Mouse (Mus musculus): ENCODE data around the gene Pim1. TPM values are rescaled to one million over a fixed set of nuclear protein-coding genes. Genes with fewer than 3 reads are reported as not detected.
A peak's percentile ranks its signal among the peaks of the same experiment; 100 is the strongest.

Pim1 gene
- total RNA-seq, 2 experiments from 2014 or later: 6.0 to 7.1 TPM

DNA sequence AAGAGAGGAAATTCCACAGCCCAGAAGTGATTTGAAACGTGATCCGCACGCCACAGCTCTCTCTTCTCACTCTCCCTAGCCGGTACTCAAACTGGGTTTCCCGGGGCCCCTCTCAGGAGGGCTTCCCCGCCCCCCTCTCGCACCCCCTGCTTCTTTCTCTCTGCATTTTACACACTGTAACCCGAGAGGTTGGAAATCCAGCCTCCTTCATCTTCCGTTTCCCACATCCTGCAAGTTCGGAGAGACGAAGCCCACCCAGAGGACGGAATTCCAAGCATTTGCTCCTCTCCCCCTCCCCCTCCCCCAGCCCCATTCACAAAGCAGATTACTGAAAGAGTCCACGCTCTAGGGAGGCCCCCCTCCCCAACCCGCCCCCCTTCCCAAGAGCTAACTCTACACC is 26.5 kb upstream of the Pim1 start:
- intact Hi-C loops (cut with DNase I): no loop called here
- no peak for DNase-seq (ENCODE audit: low spot score in 2 of 2)

DNA sequence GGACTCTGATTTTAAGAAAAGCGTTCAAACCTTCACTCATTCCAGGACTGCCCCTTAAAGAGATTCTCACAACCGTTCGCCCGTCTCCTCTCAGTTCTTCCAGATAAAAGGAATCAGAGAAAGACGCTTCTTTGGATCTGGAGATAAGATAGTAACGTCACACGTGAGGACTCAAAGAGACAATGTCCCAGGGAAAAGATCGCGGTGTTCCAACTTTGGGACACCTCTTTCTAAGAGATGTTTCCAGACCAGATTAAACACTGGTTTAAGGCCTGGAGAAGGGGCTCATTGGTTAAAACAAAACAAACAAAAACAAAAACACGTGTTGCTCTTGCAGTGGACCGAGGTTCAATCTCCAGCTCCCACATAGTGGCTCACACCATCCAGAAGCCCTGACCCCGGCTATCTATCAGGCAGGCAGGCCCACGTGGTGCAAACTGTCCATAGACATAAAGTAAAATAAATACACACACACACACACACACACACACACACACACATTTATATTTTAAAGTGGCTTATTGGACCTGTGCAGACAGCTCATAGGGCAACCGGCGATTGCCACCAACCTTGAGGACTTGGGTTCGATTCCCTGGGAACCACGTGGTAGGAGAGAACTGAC is 25.9 kb upstream of the Pim1 start:
- no peak for DNase-seq (ENCODE audit: low spot score in 2 of 2)

DNA sequence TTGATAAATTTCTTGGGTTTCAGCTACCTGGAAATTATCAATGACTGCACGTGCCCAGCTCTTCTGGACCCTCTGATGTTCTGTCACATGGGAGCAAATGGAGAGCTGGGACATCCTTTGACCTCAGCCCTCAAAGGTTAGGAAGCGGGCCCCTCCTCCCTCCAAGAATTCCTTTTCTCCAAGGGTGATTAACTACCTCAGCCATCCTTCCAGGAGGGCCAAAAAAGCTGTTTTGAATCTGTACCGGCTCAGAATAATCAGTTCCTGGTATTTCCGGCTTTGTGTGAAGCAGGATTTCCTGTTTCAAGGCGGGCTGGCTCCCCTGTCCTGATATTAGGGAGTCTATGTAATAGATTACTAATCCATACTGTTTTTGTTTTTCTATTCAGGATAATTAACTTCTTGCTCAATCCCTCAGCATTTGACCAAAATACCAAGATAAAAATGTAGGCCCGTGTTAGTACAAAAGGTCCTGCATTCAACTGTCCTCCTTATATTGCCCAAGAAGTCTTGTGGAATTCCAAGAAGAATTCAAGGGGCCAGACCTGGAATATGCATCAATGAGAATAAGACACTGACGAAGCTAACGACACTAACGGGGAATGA is 25.0 kb upstream of the Pim1 start:
- intact Hi-C loops (cut with DNase I): no loop called here
- DNase-seq (ENCODE audit: low spot score in 2 of 2): no peak

More for the DNA sequence above, 25.9 kb upstream of the Pim1 start:
- intact Hi-C loops (cut with DNase I): no loop called here

DNA sequence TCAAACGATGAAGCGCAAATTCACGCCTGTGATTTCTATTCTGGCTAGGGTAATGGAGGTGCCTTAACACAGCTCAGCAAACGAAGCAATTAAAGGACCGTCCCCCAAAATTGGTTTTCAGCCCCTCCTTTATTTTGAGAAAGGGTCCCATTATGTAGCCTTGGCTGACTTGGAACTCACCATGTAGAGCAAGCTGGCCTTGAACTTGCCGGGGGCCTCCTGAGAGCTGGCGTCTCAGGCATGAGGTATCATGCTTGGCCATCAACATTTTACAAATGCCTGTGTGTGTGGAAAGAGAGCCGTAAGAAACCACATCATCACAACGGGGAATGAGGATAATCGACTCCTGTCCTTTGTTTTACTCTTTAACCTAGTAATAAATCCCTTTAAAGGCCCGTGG is 23.5 kb upstream of the Pim1 start:
- DNase-seq (ENCODE audit: low spot score in 2 of 2): no peak
- intact Hi-C loops (cut with DNase I): no loop called here

DNA sequence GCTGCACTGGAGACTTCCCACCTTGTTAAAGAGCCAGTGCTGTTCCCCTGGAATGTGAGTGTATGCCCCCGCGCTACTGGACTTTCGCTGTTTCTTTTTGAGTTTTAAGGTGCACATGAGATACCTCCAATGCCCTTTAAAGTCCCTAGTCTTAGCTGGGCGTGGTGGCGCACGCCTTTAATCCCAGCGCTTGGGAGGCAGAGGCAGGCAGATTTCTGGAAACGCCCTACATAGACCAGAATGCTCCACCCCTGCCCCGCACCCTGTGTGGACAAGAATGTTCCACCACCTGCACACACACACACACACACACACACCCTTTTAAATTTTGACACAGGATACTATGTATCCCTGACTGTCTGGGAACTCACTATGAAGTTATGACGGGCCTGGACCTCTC is 17.1 kb upstream of the Pim1 start:
- no peak for DNase-seq (ENCODE audit: low spot score in 2 of 2)
- intact Hi-C loops (cut with DNase I): no loop called here

DNA sequence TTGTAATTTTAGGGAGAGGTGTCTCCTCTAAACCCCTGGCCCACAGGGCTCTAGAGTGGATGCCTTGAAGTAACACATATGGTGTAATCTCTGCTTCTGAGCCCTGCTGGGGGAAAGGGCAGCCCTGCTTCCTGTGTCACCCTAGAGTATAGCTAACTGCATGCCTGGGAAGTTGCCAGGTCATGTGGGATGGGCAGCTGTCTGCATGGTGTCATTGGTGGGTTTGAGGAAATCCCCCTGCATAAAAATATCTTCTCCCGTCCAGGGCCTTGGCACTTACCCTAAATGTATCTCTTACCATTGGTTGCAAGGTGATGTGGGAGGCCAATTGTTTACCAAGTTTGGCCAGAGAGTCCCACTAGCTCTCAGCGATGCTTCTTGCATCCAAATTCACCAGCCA is 16.5 kb upstream of the Pim1 start:
- intact Hi-C loops (cut with DNase I): no loop called here
- DNase-seq (ENCODE audit: low spot score in 2 of 2): no peak

DNA sequence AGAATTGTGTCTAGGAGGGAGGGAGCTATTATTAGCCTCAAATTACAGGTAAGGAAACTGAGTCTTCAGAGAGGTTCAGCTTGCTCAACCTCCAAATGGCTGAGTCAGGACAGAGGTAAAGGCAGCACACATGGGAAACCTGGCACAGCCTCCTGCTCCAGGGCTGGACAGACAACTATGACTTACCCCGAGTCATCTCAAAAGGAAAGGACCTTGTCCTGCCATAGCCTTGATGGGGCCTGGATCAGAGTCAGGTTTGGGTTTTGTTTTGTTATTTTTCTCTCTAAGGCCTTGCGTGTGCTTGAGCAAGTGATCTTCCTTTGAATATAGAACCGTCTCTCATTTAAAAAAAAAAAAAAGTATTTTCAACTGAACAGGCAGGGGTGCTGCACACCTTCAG is 15.4 kb upstream of the Pim1 start:
- intact Hi-C loops (cut with DNase I): no loop called here

DNA sequence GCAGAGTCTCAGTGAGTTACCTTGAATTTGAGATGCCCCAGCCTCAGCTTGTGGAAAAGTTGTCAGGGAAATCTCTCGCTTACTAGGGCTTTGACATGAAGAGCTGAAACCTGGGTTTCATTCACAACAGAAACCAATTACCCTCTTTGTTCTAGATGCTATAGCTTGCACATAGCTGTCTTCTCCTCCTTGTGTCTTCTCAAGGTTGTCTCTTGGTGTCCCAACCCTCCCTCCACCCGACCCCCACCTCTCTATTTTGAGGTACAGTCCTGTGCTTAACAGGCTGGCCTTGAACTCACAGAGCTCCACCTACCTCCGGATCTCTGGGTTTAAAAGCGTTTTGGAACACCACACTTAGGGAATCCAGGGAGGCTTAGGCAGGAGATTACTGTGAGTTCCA is 14.1 kb upstream of the Pim1 start:
- intact Hi-C loops (cut with DNase I): no loop called here
- no peak for DNase-seq (ENCODE audit: low spot score in 2 of 2)

More for the DNA sequence above, 15.4 kb upstream of the Pim1 start:
- DNase-seq (ENCODE audit: low spot score in 2 of 2): no peak

DNA sequence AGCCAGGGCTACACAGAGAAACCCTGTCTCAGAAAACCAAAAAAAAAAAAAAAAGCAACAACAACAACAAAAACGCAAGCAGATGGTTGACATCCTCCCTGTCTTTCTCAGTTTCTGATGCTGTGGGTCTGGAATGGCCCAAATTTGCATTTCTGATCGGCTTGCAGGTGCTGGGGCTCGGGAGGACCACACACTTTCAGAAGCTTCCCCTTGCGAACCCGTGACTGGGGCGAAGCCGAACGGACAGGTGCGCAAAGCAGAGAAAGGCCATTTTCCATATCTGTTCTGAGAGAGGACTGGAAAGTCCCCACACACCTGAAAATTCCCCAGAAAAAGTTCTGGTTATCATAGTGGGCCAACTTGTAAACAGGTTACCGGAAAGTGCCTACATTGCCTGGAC is 13.2 kb upstream of the Pim1 start:
- intact Hi-C loops (cut with DNase I): no loop called here
- DNase-seq (ENCODE audit: low spot score in 2 of 2): no peak

DNA sequence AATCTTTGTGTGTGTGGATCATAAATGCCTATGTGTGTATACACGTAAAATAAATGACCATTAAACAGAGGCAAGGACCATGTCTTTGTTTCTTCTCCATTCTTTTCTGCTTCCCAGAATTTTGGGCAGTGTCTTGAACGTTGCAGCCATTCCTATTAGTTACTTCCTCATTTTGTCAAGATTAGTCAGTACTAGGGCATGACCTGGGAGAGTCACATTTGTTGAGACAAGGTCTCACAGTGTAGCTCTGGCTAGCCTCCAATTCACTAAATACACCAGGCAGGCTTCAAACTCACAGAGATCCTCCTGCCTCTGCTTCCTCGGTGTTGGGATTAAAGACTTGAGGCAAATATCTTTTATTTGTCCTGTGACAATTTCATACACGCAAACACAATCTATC is 12.3 kb upstream of the Pim1 start:
- intact Hi-C loops (cut with DNase I): no loop called here
- DNase-seq (ENCODE audit: low spot score in 2 of 2): no peak

DNA sequence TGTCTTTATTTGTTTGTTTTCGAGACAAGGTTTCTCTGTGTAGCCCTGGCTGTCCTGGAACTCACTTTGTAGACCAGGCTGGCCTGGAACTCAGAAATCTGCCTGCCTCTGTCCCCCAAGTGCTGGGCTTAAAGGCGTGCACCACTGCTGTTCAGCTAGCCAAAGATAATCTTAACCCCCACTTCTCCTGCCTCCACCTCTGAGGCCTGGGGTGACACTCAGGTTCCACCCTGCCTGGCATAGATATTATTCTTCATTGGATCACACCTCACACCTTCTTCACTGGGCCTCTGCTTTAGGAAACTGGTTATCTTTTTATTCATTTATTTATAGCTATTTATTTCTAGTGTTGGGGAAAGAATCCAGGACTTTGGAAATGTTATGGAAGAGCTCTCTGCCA is 10.3 kb upstream of the Pim1 start:
- DNase-seq (ENCODE audit: low spot score in 2 of 2): no peak
- intact Hi-C loops (cut with DNase I): no loop called here

DNA sequence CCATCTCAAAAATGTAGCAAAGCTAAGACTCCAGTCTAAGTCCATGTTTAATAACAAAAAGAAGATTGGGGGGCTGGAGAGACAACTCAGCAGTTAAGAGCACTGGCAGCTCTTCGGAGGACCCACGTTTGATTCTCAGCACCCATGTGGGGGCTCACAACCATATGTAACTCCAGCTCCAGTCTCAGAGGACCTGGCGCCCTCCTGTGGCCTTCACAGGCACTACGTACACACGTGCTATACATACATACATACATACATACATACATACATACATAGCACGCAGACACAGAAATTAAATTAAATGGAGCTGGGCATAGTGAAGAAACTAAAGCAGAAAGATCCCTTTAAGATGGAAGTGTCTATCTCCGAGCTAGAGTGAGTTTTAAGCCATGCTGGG is 7.9 kb upstream of the Pim1 start:
- DNase-seq (ENCODE audit: low spot score in 2 of 2): no peak
- intact Hi-C loops (cut with DNase I): no loop called here

DNA sequence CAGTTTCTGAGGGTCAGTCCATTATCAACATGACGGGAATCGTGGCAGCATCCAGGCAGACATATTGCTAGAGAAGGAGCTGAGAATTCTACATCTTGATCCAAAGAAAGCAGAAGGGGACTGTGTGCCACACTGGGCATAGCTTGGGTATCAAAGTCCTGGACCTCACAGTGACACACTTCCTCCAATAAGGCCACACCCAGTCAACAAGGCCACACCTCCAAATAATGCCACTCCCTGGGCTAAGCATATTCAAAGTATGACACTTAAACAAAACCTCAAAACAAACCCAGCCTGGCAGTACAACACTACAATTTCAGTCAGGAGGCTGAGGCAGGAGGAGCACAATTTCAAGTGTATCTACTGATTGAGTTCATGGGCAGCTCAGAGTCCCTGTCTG is 7.3 kb upstream of the Pim1 start:
- intact Hi-C loops (cut with DNase I): no loop called here
- DNase-seq (ENCODE audit: low spot score in 2 of 2): no peak

DNA sequence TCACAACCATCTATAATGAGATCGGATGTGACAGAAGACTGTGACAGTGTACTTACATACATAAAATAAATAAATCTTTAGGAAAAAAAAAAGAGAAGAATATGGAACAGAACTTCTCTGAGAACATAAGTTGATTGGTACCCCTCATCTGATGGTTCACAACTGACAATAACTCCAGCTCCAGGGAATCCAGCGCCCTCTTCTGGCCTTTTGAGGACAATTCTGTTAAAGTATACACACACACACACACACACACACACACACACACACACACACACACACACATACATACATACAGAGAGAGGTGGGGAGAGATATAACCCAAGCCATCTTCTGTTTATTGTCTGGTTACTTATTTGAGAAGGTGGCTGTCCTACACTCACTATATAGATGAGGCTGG is 6.1 kb upstream of the Pim1 start:
- no peak for DNase-seq (ENCODE audit: low spot score in 2 of 2)

DNA sequence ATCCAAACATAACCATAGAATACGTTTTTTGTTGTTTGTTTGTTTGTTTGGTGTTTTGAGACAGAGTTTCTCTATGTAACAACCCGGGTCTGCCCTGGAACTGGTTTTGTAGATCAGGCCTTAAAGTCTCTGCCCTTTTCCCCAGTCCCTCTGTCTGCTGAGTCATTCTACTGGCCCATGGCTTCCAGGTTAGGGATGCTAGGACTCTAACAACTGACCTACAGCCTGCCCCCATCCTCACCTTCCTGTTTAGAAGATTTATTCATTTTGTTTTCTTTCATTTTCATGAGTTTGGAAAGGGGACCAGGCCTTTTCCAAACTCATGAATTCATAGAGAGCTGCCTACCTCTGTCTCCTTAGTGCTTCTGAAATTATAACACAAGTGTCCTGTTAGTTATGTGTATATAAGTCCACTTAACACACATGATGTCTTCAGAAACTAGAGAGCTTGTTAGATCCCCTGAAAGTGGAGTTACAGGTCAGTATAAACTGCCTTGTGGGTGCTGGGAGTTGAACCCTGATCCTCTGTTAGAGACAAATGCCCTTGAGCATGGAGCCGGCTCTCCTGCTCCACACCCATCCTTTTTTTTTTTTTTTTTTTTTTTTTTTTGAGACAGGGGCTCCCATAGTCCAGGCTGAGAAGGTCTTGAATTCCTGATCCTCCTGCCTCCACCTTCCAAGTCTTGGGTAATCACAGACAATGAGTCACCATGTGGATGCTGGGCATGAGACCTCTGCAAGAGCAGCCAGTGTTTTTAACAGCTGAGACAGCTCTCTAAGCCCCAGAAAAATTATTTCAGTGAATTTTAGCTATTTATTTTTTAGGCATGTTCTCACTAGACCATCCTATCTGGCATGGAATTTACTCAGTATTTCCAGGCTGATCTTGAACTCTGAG is 5.0 kb upstream of the Pim1 start:
- intact Hi-C loops (cut with DNase I): no loop called here
- no peak for DNase-seq (ENCODE audit: low spot score in 2 of 2)

More for the DNA sequence above, 6.1 kb upstream of the Pim1 start:
- intact Hi-C loops (cut with DNase I): no loop called here

DNA sequence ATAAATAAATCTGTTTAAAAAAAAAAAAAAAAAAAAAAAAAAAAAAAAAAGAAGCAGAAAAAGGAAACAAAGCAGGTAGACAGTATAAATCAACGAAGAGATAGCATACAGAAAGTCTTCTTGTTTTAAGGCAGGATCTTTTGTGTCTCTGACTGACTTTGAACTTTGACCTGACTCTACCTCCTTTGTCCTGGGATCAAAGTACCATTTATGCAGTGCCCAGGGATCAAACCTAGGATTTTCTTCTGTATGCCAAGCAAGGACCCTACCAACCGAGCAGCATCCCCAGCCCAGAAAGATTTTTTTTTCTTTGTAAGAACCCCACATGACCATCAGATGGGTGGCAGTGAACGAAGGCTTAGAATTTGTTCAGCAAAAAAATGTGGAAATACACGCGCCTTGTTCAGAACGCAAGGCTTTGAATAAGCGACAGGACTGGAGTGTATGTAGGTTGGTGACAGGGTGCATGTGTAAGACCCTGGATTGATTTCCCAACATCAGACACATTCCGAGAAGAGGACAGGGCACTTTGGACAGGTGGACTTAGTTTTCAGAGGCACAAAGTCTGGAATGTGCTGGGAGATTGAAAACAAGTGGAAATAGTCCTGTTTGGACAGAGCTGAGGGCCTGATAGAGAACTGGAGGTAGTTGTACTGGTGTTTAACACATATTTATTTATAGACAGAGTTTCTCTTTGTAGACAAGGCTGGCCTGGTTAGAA is 2.1 kb upstream of the Pim1 start:
- no peak for DNase-seq (ENCODE audit: low spot score in 2 of 2)
- intact Hi-C loops (cut with DNase I): no loop called here

DNA sequence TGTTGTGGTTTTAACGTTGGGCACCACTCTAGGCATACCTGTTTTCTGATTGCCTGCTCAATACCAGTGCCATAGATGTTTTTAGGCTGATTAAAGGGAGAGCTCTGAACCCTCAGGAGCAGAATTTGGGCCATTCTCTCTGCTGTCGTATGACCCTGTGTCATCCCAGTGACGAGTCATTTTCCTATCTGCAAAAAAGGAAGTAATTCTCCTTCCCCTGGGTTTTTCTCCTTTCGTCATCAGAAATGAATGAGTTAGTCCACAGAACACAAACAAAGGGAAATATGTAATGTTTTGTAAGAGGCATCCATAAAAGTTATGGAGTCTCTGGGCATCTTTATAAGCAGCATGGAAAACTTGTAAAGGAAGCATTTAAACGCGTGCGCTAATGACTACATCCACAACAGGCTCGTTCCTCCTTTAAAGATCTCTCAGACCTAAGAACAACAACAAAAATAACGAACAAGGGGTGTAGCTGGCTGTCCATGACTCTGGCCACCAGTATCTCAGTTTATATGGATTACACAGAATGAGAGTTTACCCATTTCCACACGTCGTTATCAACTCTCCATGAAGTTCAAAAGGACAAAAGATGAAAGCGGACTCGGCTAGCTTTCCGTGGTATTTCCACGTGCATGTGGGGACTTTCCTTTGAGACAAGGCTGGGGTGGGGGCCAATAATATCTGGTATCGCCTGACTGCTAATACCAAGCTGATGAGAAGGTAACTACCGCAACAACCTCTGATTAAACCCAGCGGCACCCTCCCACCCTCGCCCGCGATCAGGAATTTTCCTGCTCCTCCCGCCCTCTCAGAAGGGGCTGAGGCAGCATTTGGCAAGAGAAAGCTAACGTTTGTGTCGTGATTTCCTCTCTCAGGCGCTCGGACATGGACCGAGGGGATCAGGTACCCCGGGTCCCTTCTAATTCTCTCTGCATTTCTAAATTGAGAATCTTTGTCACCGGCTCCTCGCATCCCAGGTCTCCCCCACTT is 1.3 kb upstream of the Pim1 start:
- peak in 1 of 2 experiments; percentile 14 for DNase-seq (ENCODE audit: low spot score in 2 of 2)
- intact Hi-C loops (cut with DNase I): no loop called here

DNA sequence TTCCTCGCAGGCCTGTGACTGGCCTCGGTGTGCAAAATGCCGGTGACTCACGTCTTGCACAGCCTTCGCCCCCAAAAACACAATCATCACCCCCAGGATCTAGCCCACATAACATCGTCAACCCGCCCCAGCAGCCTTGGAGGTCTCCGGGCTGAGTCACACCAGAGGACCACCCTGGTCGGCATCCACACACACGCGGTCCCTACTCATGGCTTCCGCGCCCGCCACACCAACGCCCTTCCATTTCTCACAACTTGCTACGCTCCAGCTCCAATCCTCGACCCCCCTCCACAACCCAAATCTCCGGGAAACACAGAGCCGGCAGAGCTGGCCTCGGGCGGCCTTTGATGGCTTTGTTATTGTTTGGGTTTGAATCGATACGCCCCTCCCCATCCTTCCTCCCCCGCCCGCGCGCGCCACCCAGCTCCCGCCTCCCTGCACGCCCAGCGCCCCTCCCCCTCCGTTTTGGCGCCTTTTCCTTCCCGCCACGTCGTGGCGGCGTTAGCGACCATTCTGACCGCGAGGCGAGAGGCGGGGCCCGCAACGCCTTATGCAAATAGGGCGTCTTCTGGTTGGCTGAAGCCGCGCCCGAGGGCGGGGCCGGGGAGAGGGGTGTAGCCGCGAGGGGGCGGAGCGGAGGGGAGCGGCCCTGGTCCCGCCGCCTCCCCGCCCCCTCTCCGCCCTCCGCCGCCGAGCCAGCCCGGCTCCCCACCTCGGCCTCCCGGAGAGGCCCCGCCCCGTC is 411 bp upstream of the Pim1 start:
- peak; percentile 92 to 95 for DNase-seq (ENCODE audit: low spot score in 2 of 2)
- intact Hi-C loops (cut with DNase I): loop anchor here (1.0 to 5.0 kb wide), 2 partner anchors 53 to 223 kb away; partner anchors contain the start of gene BC004004
